ENCODE assay signal across 10 mouse cellular contexts in the genomic region with DNA sequence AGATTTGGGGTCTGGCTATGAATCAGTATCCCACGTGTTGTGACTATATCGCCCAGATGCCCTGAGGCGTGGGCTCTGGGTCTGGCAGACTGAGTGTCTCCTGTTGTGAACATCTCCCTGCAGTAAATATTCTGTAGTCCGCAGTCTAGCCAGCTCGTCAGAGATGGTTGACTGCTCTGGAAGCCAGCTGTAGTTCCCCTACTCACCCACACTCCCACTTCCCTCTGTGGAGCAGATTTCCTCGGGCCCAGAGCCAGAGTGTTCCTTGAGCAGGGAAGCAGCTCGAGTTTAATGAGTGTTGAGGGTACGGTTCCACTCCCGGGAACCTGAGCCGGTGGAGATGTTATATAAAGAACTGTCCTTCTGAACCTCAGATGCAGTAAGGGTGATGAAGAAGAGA.
DNase-seq lines count a peak whose midpoint lies in the region; ATAC-seq and TF ChIP-seq lines count a peak whose summit lies in the region.
"Had no signal": no experiment of that assay in that cellular context is flagged by ENCODE, and none has a peak within 500 bp of the region (broad histone marks: within the 10 kb centered on the region; RNA-seq: fewer than 3 reads in every experiment).

No protein-coding gene starts in this region.

- peak; percentile 20 for ATAC-seq in forebrain, postnatal 0 days
- ATAC-seq in forebrain, embryonic 14.5 days = no peak
- ATAC-seq in erythroid progenitor cell, adult 5-6 weeks (replicated peaks; ENCODE audit: low FRiP score, poor library complexity, severe bottlenecking) = no peak

- H3K4me3 ChIP-seq in forebrain, postnatal 0 days (ENCODE audit: low read depth, low read length) = no peak overlapping the region
- no peak overlapping the region for H3K4me3 ChIP-seq in forebrain, embryonic 14.5 days (ENCODE audit: low read depth, low read length)
- H3K4me3 ChIP-seq: megakaryocyte, embryonic 14.5 days had no signal

- H3K36me3 ChIP-seq in forebrain, postnatal 0 days (ENCODE audit: insufficient read depth) = no peaks in the 10 kb centered on the region
- H3K36me3 ChIP-seq in forebrain, embryonic 14.5 days (ENCODE audit: control insufficient read depth, insufficient read depth, low read length) = no peaks in the 10 kb centered on the region

- no peak overlapping the region for H3K27ac ChIP-seq in forebrain, postnatal 0 days (ENCODE audit: low read depth, low read length)
- no peak overlapping the region for H3K27ac ChIP-seq in forebrain, embryonic 14.5 days (ENCODE audit: low read depth, low read length)

- WGBS in forebrain, postnatal 0 days = 56% methylated on average over 10 of the region's 10 CpGs
- WGBS in forebrain, embryonic 14.5 days = 76% methylated on average over 10 of the region's 10 CpGs

- H3K9ac ChIP-seq in forebrain, postnatal 0 days = no peak overlapping the region
- H3K9ac ChIP-seq in forebrain, embryonic 14.5 days (ENCODE audit: low read length) = no peak overlapping the region

- H3K4me2 ChIP-seq in forebrain, postnatal 0 days (ENCODE audit: low read depth) = no peak overlapping the region
- no peak overlapping the region for H3K4me2 ChIP-seq in forebrain, embryonic 14.5 days (ENCODE audit: low read length)

- peak; percentile 11 for DNase-seq in forebrain, postnatal 0 days
- no peak for DNase-seq in forebrain, embryonic 14.5 days (ENCODE audit: low spot score)
- peak; percentile 36 for DNase-seq in urinary bladder, postnatal 14 days (ENCODE audit: low spot score)
- no peak for DNase-seq in urinary bladder, postnatal 4 days (ENCODE audit: low spot score in 2 of 2)
- peak; percentile 49 to 57 for DNase-seq in left cerebral cortex, adult 18-20 months (ENCODE audit: low spot score in 2 of 2)
- DNase-seq in natural killer cell, adult 2 months (ENCODE audit: low spot score in 2 of 2) = no peak
- no peak for DNase-seq in heart, adult 9 months (ENCODE audit: low spot score in 2 of 2)
- DNase-seq: B cell, adult 2 months had no signal

- TF ChIP-seq CTCF in forebrain, postnatal 0 days (IDR thresholded peaks at IDR 0.05; ENCODE audit: low read depth) = no peak

- H3K4me1 ChIP-seq in forebrain, postnatal 0 days (ENCODE audit: insufficient read depth) = no peaks in the 10 kb centered on the region
- H3K4me1 ChIP-seq in forebrain, embryonic 14.5 days (ENCODE audit: control insufficient read depth, insufficient read depth, low read length) = no peaks in the 10 kb centered on the region
- H3K4me1 ChIP-seq: megakaryocyte, embryonic 14.5 days had no signal

- H3K27me3 ChIP-seq in forebrain, postnatal 0 days (ENCODE audit: insufficient read depth, low read length) = no peaks in the 10 kb centered on the region
- no peaks in the 10 kb centered on the region for H3K27me3 ChIP-seq in forebrain, embryonic 14.5 days (replicated peaks; ENCODE audit: control insufficient read depth, insufficient read depth, low read length)
- H3K27me3 ChIP-seq: megakaryocyte, embryonic 14.5 days had no signal

- H3K9me3 ChIP-seq in forebrain, postnatal 0 days (ENCODE audit: low read length) = no peaks in the 10 kb centered on the region
- no peaks in the 10 kb centered on the region for H3K9me3 ChIP-seq in forebrain, embryonic 14.5 days (replicated peaks; ENCODE audit: control insufficient read depth, low read length)

Comparison
In these comparisons a context has a peak if more than half of its experiments do, and no peak if none do; other contexts are left out.
1. DNase-seq: peak in forebrain, postnatal 0 days (single experiment), urinary bladder, postnatal 14 days (single experiment) and left cerebral cortex, adult 18-20 months (2 of 2); none in forebrain, embryonic 14.5 days (single experiment), urinary bladder, postnatal 4 days (0 of 2), natural killer cell, adult 2 months (0 of 2) and heart, adult 9 months (0 of 2).